Mouse (Mus musculus) MN1 (cell line): ENCODE measurements around the gene Cnot11.
"Not testable (repeated sequence)": the region's sequence is repeated elsewhere in the genome, so short reads cannot be mapped to it uniquely, and the experiment has no call there.

Experiments used
- DNase-seq: peaks from one replicate; pipeline ENCODE4 v3.0.0-alpha.2; 2016; ENCODE audit warnings: low spot score

Gene Cnot11

GRCm38 (mm10) chr1:39581215-39581614, 46.4 kb downstream of the Cnot11 start:
- DNase-seq = no peak

GRCm38 (mm10) chr1:39583173-39583572, 48.4 kb downstream of the Cnot11 start:
- no peak for DNase-seq

DNA sequence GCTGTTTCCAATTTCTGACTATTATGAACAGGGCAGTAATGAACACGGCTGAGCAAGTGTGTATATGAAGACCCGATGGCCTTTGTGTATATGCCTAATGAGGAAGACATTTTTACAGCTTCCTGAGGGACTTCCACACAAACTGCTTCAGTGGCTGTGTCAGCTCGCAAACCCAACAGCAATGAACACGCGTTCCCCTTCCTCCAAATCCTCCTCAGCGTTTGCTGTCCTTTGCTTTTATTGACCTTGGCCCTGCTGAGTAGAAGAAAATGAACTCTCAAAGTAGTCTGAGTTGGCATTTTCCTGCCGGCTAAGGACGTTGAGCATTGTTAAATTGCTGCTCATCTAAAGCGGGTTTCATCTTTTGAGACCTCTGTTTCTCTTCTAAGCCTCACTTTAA, 50.6 kb downstream of the Cnot11 start:
- no peak for DNase-seq

DNA sequence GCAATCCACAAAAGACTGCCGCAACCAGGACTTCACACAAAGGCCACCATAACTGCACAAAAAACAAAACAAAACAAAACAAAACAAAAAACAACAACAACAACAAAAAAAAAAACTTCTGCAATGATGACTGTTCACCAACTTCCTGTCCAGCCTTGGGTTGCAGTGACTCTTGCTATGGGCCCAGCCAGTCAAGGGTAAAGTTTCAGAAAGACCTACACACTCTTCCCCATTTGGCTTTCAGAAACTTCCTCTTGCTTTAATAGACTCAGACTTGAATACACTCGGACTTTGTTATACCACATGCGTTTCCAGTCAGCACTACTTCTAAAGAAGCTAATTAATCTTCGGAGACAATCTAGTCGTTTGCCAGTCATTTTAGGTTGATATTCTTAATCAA, 55.4 kb downstream of the Cnot11 start:
- DNase-seq = no peak

DNA sequence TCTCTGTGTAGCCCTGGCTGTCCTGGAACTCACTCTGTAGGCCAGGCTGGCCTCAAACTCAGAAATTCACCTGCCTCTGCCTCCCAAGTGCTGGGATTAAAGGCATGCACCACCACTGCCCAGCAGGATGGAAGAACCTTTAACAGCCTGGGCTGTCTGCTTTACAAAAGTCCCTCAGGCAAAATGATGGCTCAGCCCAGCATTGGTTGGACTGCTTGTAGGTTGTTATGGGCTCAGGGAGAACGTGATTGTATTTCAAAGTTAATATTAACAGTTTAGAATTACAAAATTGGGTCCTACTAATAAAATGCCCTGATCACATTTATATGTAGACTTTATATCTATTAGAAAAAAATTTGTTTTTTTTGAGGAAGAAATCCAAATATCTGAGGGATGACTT, 56.8 kb downstream of the Cnot11 start:
- DNase-seq = not testable (repeated sequence)

DNA sequence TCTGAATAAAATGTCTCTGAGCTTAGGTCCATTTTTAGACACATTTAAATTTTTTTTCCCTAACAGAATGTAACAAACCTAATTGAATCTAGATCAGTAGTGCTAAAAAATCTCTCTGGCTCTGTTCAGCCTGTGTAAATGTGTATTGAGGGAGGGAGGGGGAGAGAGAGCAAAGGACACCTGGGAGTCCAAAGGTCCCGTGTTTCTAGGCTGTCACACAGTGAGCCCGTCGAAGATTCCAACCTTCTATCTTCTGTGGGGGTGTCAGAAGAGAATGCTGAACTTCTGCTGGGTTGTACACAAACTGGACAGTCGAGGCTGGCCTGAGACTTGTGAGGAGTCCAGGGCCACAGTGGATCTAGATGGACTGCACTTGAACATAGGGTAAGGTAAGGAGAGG, 57.3 kb downstream of the Cnot11 start:
- DNase-seq = no peak

- DNase-seq = no peak
Observed at GRCm38 (mm10) chr1:39593836-39594235, 59.0 kb downstream of the Cnot11 start.
